Mouse (Mus musculus) induced T-regulatory cell, adult 2 months (primary cell): ENCODE data around the gene Rpl6.
"Not testable (repeated sequence)": the region's sequence is repeated elsewhere in the genome, so short reads cannot be mapped to it uniquely, and the experiment has no call there.

Source experiments
- DNase-seq: peaks from one replicate; pipeline ENCODE4 v3.0.0-alpha.2; 2012; ENCODE audit warnings: low read depth

Gene Rpl6

DNA sequence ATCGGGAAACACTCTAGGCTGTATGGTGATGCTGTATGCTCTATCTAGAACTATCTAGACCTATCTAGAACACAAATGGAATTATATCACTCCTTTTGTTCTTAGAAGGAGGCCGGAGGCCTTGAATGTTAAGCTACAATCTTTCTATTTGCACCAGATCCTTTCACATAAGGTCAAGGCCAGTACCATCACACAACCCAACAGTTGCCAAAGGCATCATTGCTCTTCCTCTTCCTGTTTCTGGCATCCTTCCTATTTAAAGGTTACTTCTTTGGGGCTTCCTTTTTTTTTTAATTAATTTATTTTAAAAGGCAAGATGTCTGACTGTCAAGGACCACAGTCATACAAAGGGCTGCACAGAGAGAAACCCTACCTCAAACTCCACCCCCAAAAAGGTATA is 6.9 kb upstream of the Rpl6 start:
- DNase-seq, result no peak

DNA sequence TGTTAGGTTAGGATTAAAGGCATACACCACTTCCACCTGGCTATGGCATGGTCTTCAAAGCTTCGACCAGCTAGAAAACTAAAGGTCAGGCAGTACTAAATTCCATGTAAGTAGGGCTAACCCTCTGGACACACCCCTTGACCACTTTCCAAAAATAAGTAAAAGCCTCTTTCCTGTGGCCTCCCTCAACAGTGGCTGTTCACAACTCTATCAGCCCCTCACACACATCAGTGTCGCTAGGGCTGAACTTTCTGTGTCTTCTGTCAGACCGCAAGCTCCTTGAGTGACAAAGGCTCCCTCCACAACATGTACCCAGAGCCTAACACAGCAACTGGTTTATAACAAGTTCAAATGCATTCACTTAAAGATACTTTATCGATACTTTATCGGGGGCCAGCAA is 5.9 kb upstream of the Rpl6 start:
- DNase-seq, result no peak

DNA sequence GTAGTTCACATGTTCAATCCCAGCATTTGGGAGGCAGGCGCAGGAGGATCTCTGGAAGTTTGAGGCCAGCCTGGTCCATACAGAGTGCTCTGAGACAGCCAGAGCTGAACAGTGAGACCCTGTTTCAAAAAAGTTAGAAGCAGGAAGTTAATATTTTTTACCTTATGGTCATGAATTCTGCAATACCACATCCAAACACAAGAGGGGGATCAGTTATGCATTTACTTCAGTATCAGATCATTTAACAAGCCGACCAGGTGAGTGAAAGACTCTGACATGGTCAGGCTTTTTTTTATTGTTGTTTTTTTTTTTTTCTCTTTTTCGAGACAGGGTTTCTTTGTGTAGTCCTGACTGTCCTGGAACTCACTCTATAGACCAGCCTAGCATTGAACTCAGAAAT is 2.5 kb upstream of the Rpl6 start:
- DNase-seq, result peak; percentile 96

DNA sequence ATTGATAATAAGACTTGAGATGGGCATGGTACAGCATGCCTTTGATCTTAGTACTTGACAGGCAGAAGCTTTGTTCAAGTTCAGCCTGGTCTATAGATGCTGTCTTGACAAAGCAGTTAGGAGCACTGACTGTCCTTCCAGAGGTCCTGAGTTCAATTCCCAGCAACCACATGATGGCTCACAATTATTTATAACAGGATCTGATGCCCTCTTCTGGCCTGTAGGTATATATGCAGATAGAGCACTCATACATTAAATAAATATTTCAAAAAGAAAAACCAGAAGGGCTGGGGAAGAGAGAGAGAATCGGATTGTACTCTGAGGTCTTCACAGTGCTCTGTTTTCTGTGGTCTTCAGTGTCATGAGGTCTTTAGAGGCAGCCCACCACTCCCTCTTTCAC is 1.8 kb upstream of the Rpl6 start:
- DNase-seq, result peak; percentile 48

DNA sequence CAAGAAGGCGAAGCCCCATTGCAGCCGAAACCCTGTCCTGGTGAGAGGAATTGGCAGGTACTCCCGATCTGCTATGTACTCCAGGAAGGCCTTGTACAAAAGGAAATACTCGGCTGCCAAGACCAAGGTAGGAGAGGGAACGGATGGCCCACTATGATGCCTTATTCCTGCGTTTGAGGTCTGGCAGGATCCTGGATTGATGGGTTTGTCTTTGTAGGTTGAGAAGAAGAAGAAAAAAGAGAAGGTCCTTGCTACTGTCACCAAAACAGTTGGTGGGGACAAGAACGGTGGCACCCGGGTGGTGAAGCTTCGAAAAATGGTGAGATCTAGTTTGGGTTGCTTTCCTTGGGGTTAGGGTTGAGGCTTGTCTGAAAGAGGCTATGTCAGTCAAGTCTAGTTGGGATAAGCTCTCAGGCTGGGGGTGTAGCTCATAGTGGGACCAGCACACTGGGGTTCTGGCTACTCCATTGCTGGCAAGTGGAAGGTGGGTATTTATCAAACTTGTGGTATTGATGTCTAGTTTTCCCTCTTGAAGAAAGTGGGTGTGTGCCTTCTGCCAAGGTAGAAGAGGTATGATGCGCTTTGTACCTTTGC is 1.4 kb downstream of the Rpl6 start:
- not testable (repeated sequence) for DNase-seq

DNA sequence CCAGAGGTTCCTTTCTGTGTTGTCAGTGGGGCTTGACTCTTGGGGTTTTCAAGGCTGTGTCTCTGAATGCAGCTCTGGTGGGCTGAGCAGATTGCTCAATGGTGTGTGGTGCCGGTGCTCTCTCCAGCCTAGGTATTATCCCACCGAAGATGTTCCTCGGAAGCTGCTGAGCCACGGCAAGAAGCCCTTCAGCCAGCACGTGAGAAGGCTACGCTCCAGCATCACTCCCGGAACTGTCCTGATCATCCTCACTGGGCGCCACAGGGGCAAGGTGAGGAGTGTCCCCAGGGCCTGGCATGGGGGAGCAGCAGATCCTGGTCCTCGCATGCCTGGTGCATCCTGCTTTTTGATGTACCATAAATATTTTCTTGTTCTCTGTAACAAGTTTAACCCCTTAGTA is 2.3 kb downstream of the Rpl6 start:
- DNase-seq, result no peak

DNA sequence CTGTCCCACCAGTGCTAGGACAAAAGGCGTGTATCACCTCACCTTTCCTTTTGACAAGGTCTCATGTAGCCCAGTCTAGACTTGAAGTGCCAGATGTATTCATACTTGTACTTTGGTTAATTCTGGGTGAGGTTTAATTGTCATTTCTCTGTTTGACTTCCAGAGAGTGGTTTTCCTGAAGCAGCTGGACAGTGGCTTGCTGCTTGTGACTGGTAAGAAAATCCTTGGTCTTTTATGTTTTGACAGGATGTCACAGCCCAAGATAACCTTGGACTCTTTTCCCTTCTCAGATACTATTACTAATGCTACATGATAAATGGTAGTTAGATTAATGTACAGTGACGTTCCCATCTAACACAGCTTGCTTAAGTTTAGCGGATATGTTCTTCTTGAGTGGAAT is 2.7 kb downstream of the Rpl6 start:
- DNase-seq, result no peak

DNA sequence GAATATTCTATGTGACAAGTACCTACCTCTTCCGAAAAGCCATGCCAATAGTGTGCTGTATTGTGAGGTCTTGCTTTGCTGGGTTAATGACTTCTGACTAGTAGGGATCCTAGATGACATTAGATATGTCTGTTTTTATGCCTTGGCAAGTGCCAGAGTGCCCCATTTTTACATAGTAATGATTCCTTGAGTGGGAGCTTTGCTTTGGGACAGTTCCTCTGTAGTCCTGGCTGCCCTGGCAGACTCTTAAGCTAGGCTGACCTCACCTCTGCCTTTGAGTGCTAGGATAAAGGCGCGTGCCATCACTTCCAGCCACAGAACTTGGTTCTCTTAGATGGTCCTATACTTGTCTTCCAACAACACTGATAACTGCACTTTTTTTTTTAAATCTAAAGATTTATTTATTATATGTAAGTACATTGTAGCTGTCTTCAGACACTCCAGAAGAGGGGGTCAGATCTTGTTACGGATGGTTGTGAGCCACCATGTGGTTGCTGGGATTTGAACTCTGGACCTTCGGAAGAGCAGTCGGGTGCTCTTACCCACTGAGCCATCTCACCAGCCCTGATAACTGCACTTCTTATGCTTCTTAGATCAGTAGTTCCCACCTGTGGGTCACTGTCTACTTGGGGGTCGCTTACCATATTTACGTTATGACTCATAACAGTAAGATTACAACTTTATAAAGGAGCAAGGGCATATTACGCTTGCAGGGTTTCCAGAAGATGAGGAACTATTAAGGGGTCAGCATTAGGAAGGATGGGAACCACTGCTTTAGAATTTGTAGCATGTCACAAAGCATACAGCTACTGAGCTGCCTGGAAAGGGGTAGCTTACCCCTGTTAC is 5.7 kb downstream of the Rpl6 start:
- no peak for DNase-seq

DNA sequence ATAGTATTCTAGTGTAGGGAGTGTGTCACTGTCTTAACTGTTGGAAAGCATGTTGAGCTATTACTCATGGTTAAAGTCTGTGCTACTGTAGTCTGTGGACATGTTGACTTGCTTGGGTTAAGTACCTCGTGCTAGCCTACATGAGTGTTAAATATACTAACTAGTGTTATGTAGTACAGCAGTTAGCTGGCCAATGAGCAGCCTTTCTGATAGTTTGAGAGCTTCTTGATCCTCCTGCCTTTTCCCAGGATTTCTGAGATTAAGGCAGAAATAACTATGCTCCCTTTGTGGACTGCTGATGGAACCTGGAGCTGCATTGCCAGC is 6.3 kb downstream of the Rpl6 start:
- no peak for DNase-seq

DNA sequence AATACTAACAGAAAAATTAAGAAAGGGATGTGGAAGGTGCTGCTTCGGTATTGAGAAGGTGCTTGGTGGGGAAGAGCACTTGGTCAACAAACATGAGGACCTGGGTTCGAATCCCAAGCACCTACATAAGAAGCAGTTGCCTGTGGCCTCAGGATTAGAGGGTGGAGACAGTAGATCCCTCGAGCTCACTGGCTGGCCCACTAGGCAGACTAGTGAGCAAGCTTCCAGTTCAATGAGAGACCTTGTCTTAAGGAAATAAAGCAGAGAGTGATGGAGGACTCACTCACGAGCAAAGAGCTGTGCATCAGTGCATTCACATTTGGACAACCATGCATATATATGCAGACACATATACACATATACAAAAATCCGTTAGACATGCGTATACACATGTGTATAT is 7.8 kb downstream of the Rpl6 start:
- no peak for DNase-seq

DNA sequence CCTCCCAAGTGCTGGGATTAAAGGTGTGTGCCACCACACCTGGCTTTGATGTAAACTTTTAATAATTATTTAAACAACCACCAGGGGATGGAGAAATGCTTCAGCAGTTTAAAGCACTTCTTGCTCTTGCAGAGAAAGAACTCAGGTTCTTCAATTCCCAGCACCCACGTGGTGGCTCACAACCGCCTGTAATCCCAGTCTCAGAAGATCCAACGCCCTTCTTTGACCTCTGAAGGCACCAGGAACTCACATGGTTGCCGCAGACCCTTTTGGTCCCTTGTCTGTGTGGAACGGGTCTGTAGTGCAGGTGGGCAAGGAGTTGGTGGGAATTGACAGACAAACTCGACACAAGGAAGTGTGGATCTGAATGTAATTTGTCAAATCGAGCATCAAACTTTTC is 10.4 kb downstream of the Rpl6 start:
- no peak for DNase-seq

DNA sequence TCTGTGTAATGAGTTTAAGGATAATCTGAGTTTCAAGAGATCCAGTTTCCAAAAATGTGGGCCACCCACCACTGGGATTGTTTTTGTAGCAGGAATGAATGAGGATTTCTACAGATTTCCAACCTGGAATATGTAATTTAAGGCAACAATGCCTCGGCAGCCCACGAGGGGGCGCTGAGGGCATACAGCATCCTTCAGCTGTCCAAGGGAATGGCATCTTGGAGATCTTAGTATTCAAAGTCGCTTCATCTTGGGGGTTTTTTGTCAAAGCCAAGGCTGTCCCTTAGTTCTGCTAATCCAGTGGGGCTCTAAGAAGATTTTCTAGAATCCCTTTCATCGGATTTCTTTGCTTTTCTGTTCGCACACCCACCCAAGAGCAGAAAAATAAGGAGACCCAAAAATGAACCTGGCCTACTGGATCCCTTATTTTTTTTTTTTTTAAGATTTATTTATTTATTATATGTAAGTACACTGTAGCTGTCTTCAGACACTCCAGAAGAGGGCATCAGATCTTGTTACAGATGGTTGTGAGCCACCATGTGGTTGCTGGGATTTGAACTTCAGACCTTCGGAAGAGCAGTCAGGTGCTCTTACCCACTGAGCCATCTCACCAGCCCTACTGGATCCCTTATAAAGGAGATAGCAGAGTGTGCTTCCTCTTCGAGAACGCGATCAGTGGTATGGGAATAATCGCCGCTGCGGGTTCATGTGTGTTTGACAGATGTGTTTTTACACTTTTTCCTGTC is 11.3 kb downstream of the Rpl6 start:
- peak; percentile 81 for DNase-seq

DNA sequence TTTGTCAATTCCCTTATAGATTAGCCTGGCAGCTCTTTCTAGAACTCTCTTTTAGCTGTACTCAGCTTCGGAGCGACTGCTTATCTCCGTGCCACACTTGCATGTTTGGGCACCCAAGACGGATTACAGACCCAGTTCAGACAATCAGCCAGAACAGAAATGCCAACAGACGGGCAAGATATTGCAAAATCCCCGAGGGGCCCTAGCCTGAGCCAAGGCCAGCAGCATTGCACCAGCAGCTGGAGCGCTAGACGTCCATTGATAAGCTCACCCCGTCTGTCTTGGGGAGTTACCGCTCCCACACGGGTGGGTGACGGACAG is 11.8 kb downstream of the Rpl6 start:
- DNase-seq, result no peak

DNA sequence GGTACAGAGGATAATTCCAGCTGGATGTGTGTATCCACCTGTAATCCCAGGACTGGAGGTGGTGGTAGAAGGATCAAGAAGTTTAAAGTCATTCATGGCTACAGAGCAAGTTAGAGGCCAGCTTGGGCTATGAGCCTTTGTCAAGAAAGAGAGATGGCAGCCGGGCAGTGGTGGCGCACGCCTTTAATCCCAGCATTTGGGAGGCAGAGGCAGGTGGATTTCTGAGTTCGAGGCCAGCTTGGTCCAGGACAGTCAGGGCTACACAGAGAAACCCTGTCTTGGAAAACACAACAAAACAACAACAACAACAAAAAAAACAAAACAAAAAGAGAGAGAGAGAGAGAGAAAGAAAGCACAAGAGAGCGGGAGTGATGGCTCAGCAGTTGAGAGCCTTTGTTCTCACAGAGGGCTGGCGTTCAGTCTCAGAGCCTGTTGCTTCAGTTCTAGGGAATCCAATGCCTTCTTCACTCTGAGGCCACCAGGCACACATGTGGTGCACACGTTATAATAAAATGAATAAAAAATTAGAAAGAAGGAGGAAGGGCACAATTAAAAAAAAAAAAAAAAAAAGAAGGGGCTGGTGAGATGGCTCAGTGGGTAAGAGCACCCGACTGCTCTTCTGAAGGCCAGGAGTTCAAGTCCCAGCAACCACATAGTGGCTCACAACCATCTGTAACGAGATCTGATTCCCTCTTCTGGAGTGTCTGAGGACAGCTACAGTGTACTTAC is 12.5 kb downstream of the Rpl6 start:
- DNase-seq, result not testable (repeated sequence)

DNA sequence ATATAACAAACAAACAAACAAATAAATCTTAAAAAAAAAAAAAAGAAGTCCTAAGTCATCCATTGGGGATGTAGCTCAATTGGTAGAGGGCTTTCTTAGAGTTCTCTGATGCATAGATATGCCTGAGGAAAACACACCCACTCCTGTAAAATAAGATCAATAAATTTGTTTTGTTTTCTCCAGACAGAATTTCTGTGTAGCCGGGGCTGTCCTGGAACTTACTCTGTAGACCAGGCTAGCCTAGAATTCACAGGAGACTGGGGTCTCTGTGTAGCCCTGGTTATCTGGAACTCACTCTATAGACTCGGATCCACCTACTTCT is 13.0 kb downstream of the Rpl6 start:
- no peak for DNase-seq

DNA sequence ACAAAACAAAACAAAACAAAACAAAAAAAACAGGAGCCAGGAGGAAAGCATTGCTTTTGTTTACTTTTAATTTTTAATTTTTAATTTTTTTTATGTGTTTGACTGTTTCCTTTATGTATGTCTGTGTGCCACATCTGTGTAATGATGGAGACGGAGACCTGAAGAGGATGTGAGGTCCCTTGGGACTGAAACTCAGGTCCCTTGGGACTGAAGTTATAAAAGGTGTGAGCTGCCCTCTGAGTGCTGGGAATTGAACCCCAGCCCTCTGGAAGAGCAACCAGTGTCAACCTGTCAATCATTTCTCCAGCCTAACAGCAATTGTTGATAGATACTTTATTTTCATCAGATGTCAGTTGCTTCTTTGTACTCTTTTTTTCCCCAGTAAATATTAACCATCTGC is 14.9 kb downstream of the Rpl6 start:
- no peak for DNase-seq

DNA sequence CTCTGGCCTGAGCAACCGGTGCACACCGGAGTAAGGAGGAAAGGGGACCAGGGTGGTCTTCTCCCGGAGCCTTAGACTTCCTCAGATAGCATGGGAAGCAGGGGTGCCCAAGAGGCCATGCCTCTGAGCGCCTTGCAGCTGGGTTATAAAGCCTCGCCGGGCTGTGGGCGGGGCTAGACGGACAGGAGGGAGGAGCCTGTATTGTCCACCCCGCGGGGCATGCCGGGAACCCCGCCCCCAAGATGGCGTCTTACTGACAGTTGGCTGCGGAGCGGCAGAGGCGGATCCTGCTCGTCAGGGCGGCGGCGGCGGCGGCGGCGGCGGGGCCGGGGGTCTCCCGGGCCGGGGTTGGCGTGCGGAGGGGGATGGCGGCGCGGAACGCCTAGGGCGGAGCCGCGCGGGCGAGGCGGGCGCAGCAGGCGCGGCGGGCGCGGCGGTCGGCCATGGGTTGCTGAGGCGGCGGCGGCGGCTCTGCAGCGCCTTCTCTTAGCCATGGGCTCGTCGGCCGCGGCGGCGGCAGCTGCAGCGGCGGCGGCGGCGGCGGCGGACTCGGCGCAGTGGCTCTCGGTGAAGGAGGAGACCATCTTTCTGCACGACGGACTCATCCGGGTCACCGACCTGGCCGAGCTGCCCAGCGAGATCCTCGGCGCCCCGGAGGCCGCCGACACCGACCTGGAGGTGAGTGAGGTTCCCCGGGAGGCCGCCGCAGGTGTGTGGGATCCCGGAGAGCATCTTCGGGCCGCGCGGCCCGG is 15.9 kb downstream of the Rpl6 start, which contains the start of gene Hectd4:
Gene Hectd4, plus strand, starts transcription at position 240 of the 752 bp plus-strand sequence.
- DNase-seq, result peak; percentile 98

DNA sequence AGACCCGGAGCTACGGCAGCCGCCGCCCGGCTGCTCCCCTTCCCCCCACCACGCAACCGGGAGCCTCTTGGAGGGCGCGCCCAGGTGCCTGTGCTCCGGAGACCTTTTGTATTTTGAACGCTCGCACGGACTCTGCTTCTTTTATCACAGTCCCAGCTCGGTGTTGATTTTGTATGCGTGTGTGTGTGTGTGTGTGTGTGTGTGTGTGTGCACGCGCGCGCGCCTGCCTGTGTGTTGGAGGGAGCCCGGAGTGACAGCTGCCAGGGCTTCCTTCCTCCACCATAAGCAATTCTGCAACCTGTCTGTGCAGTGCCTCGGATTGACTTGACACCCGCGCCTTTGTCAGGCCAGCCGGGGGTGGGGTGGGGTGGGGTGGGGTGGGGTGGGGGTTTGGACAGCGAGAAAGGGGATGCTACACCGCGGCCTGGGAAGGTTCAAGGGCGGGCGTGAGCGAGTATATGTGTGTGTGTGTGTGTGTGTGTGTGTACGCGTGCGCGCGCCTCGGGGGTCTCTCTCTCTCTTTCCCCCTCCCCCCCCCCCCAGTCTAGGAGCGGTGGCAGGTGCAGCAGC is 16.5 kb downstream of the Rpl6 start:
- DNase-seq, result peak; percentile 58

DNA sequence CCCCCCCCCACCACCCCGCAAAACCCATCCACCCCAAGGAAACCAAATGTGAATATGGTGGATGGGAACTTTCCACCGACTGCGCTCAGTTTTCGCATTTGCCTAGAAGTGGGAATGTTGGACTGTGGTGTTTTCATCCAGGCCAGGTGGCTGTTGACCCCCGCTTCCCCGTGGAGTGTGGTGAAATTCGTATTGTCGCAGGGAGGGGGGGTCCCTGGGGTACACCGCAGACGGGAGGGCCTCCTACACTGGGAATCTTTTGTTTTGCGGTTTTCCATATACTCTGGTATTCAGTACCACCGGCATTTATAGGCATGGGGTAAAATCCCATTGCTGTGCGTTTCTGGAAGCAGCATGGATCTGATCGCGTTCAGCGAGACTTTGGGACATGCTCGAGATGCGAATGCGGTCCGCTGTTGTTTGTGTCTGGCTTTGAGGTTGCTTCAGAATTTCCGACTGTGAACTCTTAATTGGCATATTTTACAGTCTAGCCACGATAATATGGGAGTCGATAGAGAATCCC is 17.1 kb downstream of the Rpl6 start:
- DNase-seq, result no peak

DNA sequence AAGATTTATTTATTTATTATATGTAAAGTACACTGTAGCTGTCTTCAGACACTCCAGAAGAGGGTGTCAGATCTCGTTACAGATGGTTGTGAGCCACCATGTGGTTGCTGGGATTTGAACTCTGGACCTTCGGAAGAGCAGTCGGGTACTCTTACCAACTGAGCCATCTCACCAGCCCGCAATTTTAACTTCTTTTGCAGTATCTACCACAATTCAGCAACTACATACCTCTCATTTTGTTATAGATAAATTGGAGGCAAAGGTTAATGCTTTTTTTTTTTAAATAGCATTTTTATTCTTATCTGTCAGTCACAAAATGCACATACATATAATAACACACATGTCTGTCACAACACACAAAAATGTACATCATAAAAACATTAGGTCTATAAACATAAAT is 19.7 kb downstream of the Rpl6 start:
- not testable (repeated sequence) for DNase-seq

DNA sequence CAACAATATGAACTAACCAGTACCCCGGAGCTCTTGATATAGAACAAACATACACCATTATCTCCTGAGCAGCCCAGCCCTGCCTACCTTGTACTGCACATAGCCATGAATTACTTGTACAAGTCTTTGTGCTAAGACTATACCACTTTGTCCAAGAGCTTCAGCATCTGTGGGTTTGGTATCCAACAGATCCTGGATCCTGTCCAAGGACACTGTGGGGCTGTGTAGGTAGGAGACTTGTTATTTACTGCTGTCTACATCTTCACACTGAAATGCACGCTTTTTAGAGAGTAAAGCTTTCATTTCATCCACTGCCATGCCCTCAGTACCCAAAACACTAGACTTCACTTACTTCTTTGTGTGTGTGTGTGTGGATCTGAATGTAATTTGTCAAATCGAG is 20.6 kb downstream of the Rpl6 start:
- DNase-seq, result no peak

DNA sequence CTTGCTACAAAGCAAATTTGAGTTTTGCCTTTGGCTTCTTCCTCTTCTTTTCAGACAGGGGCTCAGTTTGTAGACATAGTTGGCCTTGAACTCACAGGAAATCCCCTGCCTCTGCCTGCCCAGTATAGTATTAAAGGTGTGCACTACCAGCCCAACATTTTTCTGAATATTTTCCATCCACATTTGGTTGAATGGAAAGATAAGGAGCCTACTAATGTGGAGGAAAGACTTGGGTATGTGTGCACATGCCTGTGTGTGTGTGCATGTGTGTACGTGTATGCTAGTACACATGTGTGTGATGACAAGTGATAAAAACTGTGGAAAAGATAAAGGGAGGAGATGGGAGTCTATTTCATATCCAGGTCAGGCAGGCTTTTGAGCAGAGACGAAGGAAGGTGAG is 21.6 kb downstream of the Rpl6 start:
- DNase-seq, result no peak
